28 mouse cellular contexts compared by ENCODE assay signal in the genomic region with DNA sequence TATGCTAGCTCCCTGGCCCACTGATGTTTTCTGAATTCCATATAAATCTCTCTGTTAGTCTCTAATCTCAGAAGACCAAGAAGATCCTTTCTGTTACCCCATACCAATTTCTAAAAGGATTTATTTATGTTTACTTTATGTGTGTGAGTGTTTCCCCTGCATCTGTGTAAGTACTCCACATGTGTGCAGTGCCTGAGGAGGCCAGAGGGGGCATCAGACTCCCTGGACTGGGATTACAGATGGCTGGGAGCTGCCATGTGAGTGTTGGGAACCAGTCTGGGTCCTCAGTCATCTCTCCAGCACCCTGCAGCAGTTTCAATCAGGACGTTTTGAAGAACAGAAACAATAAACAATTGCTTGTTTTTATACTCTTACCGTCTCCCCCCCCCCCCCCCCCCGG. TPM values are rescaled to one million over a fixed set of nuclear protein-coding genes. Genes with fewer than 3 reads are reported as not detected.
DNase-seq lines count a peak whose midpoint lies in the region; ATAC-seq and TF ChIP-seq lines count a peak whose summit lies in the region.
"Had no signal": no experiment of that assay in that cellular context is flagged by ENCODE, and none has a peak within 500 bp of the region (broad histone marks: within the 10 kb centered on the region; RNA-seq: fewer than 3 reads in every experiment).

No protein-coding gene starts in this region.

- H3K9me3 ChIP-seq in liver, postnatal 0 days (ENCODE audit: low read length), result no peaks in the 10 kb centered on the region
- no peaks in the 10 kb centered on the region for H3K9me3 ChIP-seq in liver, embryonic 12.5 days (replicated peaks)
- H3K9me3 ChIP-seq in forebrain, embryonic 12.5 days, result no peaks in the 10 kb centered on the region
- no peaks in the 10 kb centered on the region for H3K9me3 ChIP-seq in hindbrain, embryonic 14.5 days (ENCODE audit: control insufficient read depth, low read length)
- H3K9me3 ChIP-seq: limb, embryonic 13.5 days; lung, embryonic 15.5 days; midbrain, embryonic 13.5 days; neural tube, embryonic 15.5 days had no signal

- no peaks in the 10 kb centered on the region for H3K27me3 ChIP-seq in liver, postnatal 0 days (ENCODE audit: insufficient read depth, low read length)
- H3K27me3 ChIP-seq in liver, embryonic 12.5 days (replicated peaks), result no peaks in the 10 kb centered on the region
- H3K27me3 ChIP-seq in testis, adult 2 months (ENCODE audit: control insufficient read depth, insufficient read depth, low read length), result no peaks in the 10 kb centered on the region
- no peaks in the 10 kb centered on the region for H3K27me3 ChIP-seq in forebrain, embryonic 12.5 days
- no peaks in the 10 kb centered on the region for H3K27me3 ChIP-seq in hindbrain, embryonic 14.5 days (ENCODE audit: control insufficient read depth, insufficient read depth, low read length)
- H3K27me3 ChIP-seq: CH12.LX; limb, embryonic 13.5 days; lung, embryonic 15.5 days; midbrain, embryonic 13.5 days; neural tube, embryonic 15.5 days had no signal

- no peak for TF ChIP-seq POLR2A in testis, adult 2 months (IDR thresholded peaks at IDR 0.05; ENCODE audit: control insufficient read depth, low read depth, low read length)

- H3K4me3 ChIP-seq in gastrocnemius, adult 2 months, result peak overlapping the region; percentile 7; the same call in 1 of the 2 replicates
- no peak overlapping the region for H3K4me3 ChIP-seq in liver, postnatal 0 days (ENCODE audit: low read depth, low read length)
- no peak overlapping the region for H3K4me3 ChIP-seq in liver, embryonic 12.5 days
- no peak overlapping the region for H3K4me3 ChIP-seq in testis, adult 2 months (ENCODE audit: control insufficient read depth, low read depth, low read length)
- H3K4me3 ChIP-seq in forebrain, embryonic 12.5 days (replicated peaks), result no peak overlapping the region
- no peak overlapping the region for H3K4me3 ChIP-seq in hindbrain, embryonic 14.5 days (replicated peaks; ENCODE audit: low read length)
- H3K4me3 ChIP-seq: left cerebral cortex, adult 2 months; limb, embryonic 13.5 days; lung, embryonic 15.5 days; midbrain, embryonic 13.5 days; neural tube, embryonic 15.5 days had no signal

- no peak for ATAC-seq in liver, postnatal 0 days
- no peak for ATAC-seq in liver, embryonic 12.5 days
- ATAC-seq in forebrain, embryonic 12.5 days (ENCODE audit: low FRiP score), result no peak
- no peak for ATAC-seq in hindbrain, embryonic 14.5 days (ENCODE audit: low FRiP score)
- ATAC-seq: forebrain, embryonic 14.5 days; midbrain, embryonic 13.5 days had no signal

- intact Hi-C loops in gastrocnemius, adult 2 months (cut with DNase I), result no loop called here
- intact Hi-C loops in gastrocnemius, postnatal 14 days (cut with DNase I; ENCODE audit: low total_unique reads), result no loop called here

- H3K27ac ChIP-seq in gastrocnemius, adult 2 months, result peak overlapping the region; percentile 29; the same call in 1 of the 2 replicates
- H3K27ac ChIP-seq in liver, postnatal 0 days (ENCODE audit: low read depth), result no peak overlapping the region
- H3K27ac ChIP-seq in liver, embryonic 12.5 days, result no peak overlapping the region
- H3K27ac ChIP-seq in testis, adult 2 months (ENCODE audit: control insufficient read depth, insufficient read depth, low read depth, low read length), result no peak overlapping the region
- no peak overlapping the region for H3K27ac ChIP-seq in forebrain, embryonic 12.5 days
- H3K27ac ChIP-seq in hindbrain, embryonic 14.5 days, result no peak overlapping the region
- H3K27ac ChIP-seq: left cerebral cortex, adult 2 months; limb, embryonic 13.5 days; lung, embryonic 15.5 days; macrophage; midbrain, embryonic 13.5 days; neural tube, embryonic 15.5 days had no signal

- H3K9ac ChIP-seq in liver, postnatal 0 days (replicated peaks), result no peak overlapping the region
- H3K9ac ChIP-seq in liver, embryonic 12.5 days, result no peak overlapping the region
- H3K9ac ChIP-seq in forebrain, embryonic 12.5 days, result no peak overlapping the region
- no peak overlapping the region for H3K9ac ChIP-seq in hindbrain, embryonic 14.5 days
- H3K9ac ChIP-seq: limb, embryonic 13.5 days; lung, embryonic 15.5 days; midbrain, embryonic 13.5 days; neural tube, embryonic 15.5 days had no signal

- peaks cover 2% of the 10 kb centered on the region; the same call in 1 of the 2 replicates for H3K36me3 ChIP-seq in liver, postnatal 0 days (replicated peaks; ENCODE audit: insufficient read depth, low read length)
- peaks cover 16% of the 10 kb centered on the region for H3K36me3 ChIP-seq in liver, embryonic 12.5 days
- peaks cover 2% of the 10 kb centered on the region; the same call in 1 of the 2 replicates for H3K36me3 ChIP-seq in testis, adult 2 months (ENCODE audit: control insufficient read depth, insufficient read depth, low read length)
- peaks cover 58% of the 10 kb centered on the region for H3K36me3 ChIP-seq in forebrain, embryonic 12.5 days (replicated peaks)
- peaks cover 73% of the 10 kb centered on the region for H3K36me3 ChIP-seq in hindbrain, embryonic 14.5 days (replicated peaks; ENCODE audit: control insufficient read depth, insufficient read depth)

- no peaks in the 10 kb centered on the region for H3K4me1 ChIP-seq in liver, postnatal 0 days (ENCODE audit: insufficient read depth)
- peaks cover 7% of the 10 kb centered on the region for H3K4me1 ChIP-seq in liver, embryonic 12.5 days
- no peaks in the 10 kb centered on the region for H3K4me1 ChIP-seq in testis, adult 2 months (ENCODE audit: control insufficient read depth, insufficient read depth, low read length)
- no peaks in the 10 kb centered on the region for H3K4me1 ChIP-seq in forebrain, embryonic 12.5 days
- no peaks in the 10 kb centered on the region for H3K4me1 ChIP-seq in hindbrain, embryonic 14.5 days (replicated peaks; ENCODE audit: control insufficient read depth, insufficient read depth, low read length)
- H3K4me1 ChIP-seq: limb, embryonic 13.5 days; lung, embryonic 15.5 days; midbrain, embryonic 13.5 days; neural tube, embryonic 15.5 days had no signal

- no peak for TF ChIP-seq EP300 in liver, postnatal 0 days (IDR thresholded peaks at IDR 0.05; ENCODE audit: low read depth)

- 68% methylated on average over 3 of the region's 3 CpGs for WGBS in liver, postnatal 0 days (ENCODE audit: insufficient replicate concordance)
- 61% methylated on average over 3 of the region's 3 CpGs for WGBS in liver, embryonic 12.5 days (ENCODE audit: insufficient replicate concordance)
- WGBS in forebrain, embryonic 12.5 days, result 62% methylated on average over 3 of the region's 3 CpGs
- 83% methylated on average over 3 of the region's 3 CpGs for WGBS in hindbrain, embryonic 14.5 days

- H3K4me2 ChIP-seq in liver, postnatal 0 days (ENCODE audit: low read depth, low read length), result no peak overlapping the region
- no peak overlapping the region for H3K4me2 ChIP-seq in liver, embryonic 12.5 days
- H3K4me2 ChIP-seq in forebrain, embryonic 12.5 days, result no peak overlapping the region
- no peak overlapping the region for H3K4me2 ChIP-seq in hindbrain, embryonic 14.5 days (replicated peaks)
- H3K4me2 ChIP-seq: limb, embryonic 13.5 days; liver, embryonic 11.5 days; lung, embryonic 15.5 days; midbrain, embryonic 13.5 days; neural tube, embryonic 15.5 days had no signal

- no peak for DNase-seq in gastrocnemius, adult 2 months
- no peak for DNase-seq in gastrocnemius, postnatal 14 days
- no peak for DNase-seq in liver, postnatal 0 days
- no peak for DNase-seq in testis, postnatal 10 days (ENCODE audit: low spot score)
- DNase-seq in hindbrain, embryonic 14.5 days (ENCODE audit: low spot score), result no peak
- DNase-seq: adrenal gland, postnatal 10 days; cerebellum, adult 8-10 months; cerebellum, postnatal 25 days; gastrocnemius, postnatal 36 days; kidney, adult 11 months; kidney, postnatal 14 days; retina, postnatal 1 day; right cerebral cortex, postnatal 14 days; thymus, postnatal 25 days had no signal

- peak; percentile 22; the same call in 1 of the 2 replicates for TF ChIP-seq CTCF in gastrocnemius, adult 2 months (IDR thresholded peaks at IDR 0.05)
- TF ChIP-seq CTCF in liver, postnatal 0 days (IDR thresholded peaks at IDR 0.05; ENCODE audit: low read depth), result 0 out of 2 replicates have a peak, but pooled peaks have one; percentile 13
- TF ChIP-seq CTCF in testis, adult 2 months (IDR thresholded peaks at IDR 0.05; ENCODE audit: control insufficient read depth, insufficient read depth, insufficient replicate concordance, low read depth, low read length), result peak; percentile 11; the same call in 1 of the 2 replicates

RNA-seq across cellular contexts. Expression of gene Exd2, which starts 20.5 kb away (rescaled TPM):
- 10 to 100 TPM; 35.0 to 46.8 TPM for total RNA-seq in gastrocnemius, adult 2 months (2021)
- total RNA-seq in gastrocnemius, postnatal 14 days (2021), result 10 to 100 TPM; 21.4 to 27.0 TPM
- polyA plus RNA-seq in liver, postnatal 0 days (2015; fragmentation: Nextera tagmentation; extraction: Ambion mirVana), result 3.4 and 3.6 TPM in 2 replicates
- 10.6 and 10.9 TPM in 2 replicates for polyA plus RNA-seq in liver, embryonic 12.5 days (2016; fragmentation: Nextera tagmentation; extraction: Ambion mirVana)
- 19.0 and 24.2 TPM in 2 replicates for polyA plus RNA-seq in testis, adult 2 months (2012; rRNA removed)
- 52.7 and 54.1 TPM in 2 replicates for polyA plus RNA-seq in forebrain, embryonic 12.5 days (2016; fragmentation: Nextera tagmentation; extraction: Ambion mirVana)
- 48.1 and 51.8 TPM in 2 replicates for polyA plus RNA-seq in hindbrain, embryonic 14.5 days (2014; fragmentation: Nextera tagmentation; extraction: Ambion mirVana)

RNA-seq across cellular contexts. Expression of gene Galnt16, which starts 34.7 kb away (rescaled TPM):
- total RNA-seq in gastrocnemius, adult 2 months (2021), result 1 to 10 TPM; 2.4 to 3.8 TPM
- 10 to 100 TPM in 1 of 2 experiments, 1 to 10 TPM in 1; 8.9 to 11.1 TPM for total RNA-seq in gastrocnemius, postnatal 14 days (2021)
- 0.09 and 0.15 TPM in 2 replicates for polyA plus RNA-seq in liver, postnatal 0 days (2015; fragmentation: Nextera tagmentation; extraction: Ambion mirVana)
- 0.28 and 0.48 TPM in 2 replicates for polyA plus RNA-seq in liver, embryonic 12.5 days (2016; fragmentation: Nextera tagmentation; extraction: Ambion mirVana)
- 1.5 and 1.7 TPM in 2 replicates for polyA plus RNA-seq in testis, adult 2 months (2012; rRNA removed)
- polyA plus RNA-seq in forebrain, embryonic 12.5 days (2016; fragmentation: Nextera tagmentation; extraction: Ambion mirVana), result 29.4 and 31.6 TPM in 2 replicates
- 20.2 and 21.2 TPM in 2 replicates for polyA plus RNA-seq in hindbrain, embryonic 14.5 days (2014; fragmentation: Nextera tagmentation; extraction: Ambion mirVana)
- total RNA-seq: CH12.LX; megakaryocyte-erythroid progenitor cell, adult 5-6 weeks had no signal
- polyA plus RNA-seq: C2C12, macrophage had no signal

RNA-seq across cellular contexts. Expression of gene Dcaf5, which starts 47.0 kb away (rescaled TPM):
- total RNA-seq in gastrocnemius, adult 2 months (2021), result 10 to 100 TPM; 39.4 to 50.8 TPM
- 10 to 100 TPM; 26.0 to 27.2 TPM for total RNA-seq in gastrocnemius, postnatal 14 days (2021)
- 3.3 and 3.9 TPM in 2 replicates for polyA plus RNA-seq in liver, postnatal 0 days (2015; fragmentation: Nextera tagmentation; extraction: Ambion mirVana)
- 5.1 and 5.6 TPM in 2 replicates for polyA plus RNA-seq in liver, embryonic 12.5 days (2016; fragmentation: Nextera tagmentation; extraction: Ambion mirVana)
- polyA plus RNA-seq in testis, adult 2 months (2012; rRNA removed), result 97.1 and 102 TPM in 2 replicates
- polyA plus RNA-seq in forebrain, embryonic 12.5 days (2016; fragmentation: Nextera tagmentation; extraction: Ambion mirVana), result 21.9 and 25.2 TPM in 2 replicates
- polyA plus RNA-seq in hindbrain, embryonic 14.5 days (2014; fragmentation: Nextera tagmentation; extraction: Ambion mirVana), result 24.3 and 24.9 TPM in 2 replicates
